In the genomic region with DNA sequence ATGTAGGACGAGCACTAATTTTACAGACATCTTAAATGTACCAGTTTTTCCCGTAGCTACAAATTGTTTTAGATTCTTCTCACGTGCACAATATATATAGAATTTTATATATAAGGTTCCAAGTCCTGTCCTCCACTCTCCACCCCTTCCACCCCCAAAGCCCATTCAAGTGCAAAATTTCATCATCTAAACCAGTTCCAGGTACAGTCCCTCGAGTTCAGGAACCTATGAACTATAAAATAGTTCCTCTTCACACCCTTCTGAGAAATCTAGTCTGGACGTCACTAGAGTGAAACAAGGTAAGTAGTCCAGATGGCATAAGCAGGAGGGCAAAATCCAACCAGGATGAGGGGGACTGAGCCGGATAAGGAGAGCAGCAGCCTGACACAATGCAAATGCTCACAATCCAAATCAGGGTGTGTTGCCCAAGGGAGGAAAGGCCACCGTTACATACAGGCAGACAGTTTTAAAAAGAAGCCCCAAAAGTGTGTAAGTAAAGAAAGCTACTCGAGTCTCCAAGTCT, we compare ENCODE assay signal across 27 mouse cellular contexts.
"Had no signal": no experiment of that assay in that cellular context is flagged by ENCODE, and none has a peak within 500 bp of the region (broad histone marks: within the 10 kb centered on the region; RNA-seq: fewer than 3 reads in every experiment).

No protein-coding gene starts in this region.

- H3K4me1 ChIP-seq: intestine, embryonic 15.5 days had no signal

- H3K4me3 ChIP-seq: gastrocnemius, adult 2 months; heart, adult 2 months; heart, embryonic 13.5 days; heart, embryonic 15.5 days; hindbrain, embryonic 10.5 days; hindbrain, embryonic 12.5 days; intestine, embryonic 15.5 days; layer of hippocampus, adult 2 months; left cerebral cortex, adult 2 months; limb, embryonic 10.5 days; limb, embryonic 12.5 days had no signal

- H3K9me3 ChIP-seq: heart, embryonic 13.5 days; heart, embryonic 15.5 days; hindbrain, embryonic 10.5 days; hindbrain, embryonic 12.5 days; intestine, embryonic 15.5 days; limb, embryonic 10.5 days; limb, embryonic 12.5 days had no signal

- H3K36me3 ChIP-seq: heart, embryonic 13.5 days; heart, embryonic 15.5 days; hindbrain, embryonic 10.5 days; hindbrain, embryonic 12.5 days; intestine, embryonic 15.5 days; limb, embryonic 10.5 days; limb, embryonic 12.5 days had no signal

- H3K9ac ChIP-seq: heart, embryonic 13.5 days; heart, embryonic 15.5 days; hindbrain, embryonic 12.5 days; hindbrain, embryonic 14.5 days; intestine, embryonic 15.5 days; limb, embryonic 12.5 days had no signal

- H3K27me3 ChIP-seq: heart, embryonic 13.5 days; heart, embryonic 15.5 days; hindbrain, embryonic 12.5 days; intestine, embryonic 15.5 days; limb, embryonic 12.5 days had no signal

- H3K27ac ChIP-seq: gastrocnemius, adult 2 months; heart, adult 2 months; heart, embryonic 13.5 days; heart, embryonic 15.5 days; hindbrain, embryonic 10.5 days; hindbrain, embryonic 12.5 days; hindbrain, embryonic 14.5 days; intestine, embryonic 15.5 days; layer of hippocampus, adult 2 months; left cerebral cortex, adult 2 months; limb, embryonic 10.5 days; limb, embryonic 12.5 days had no signal

- ATAC-seq: hindbrain, embryonic 16.5 days; inflammation-experienced regulatory T-cells, adult 6 months; intestine, embryonic 15.5 days; intestine, postnatal 0 days had no signal

- DNase-seq: gastrocnemius, adult 2 months; gastrocnemius, postnatal 10 days; gastrocnemius, postnatal 25 days; heart, adult 2 months; heart, postnatal 14 days; heart, postnatal 4 days; kidney, adult 18-20 months; kidney, adult 8-10 months; kidney, postnatal 10 days; kidney, postnatal 25 days; kidney, postnatal 4 days; liver had no signal

- H3K4me2 ChIP-seq: heart, embryonic 11.5 days; heart, embryonic 13.5 days; heart, embryonic 15.5 days; hindbrain, embryonic 12.5 days; hindbrain, embryonic 14.5 days; intestine, embryonic 15.5 days; limb, embryonic 12.5 days; liver, embryonic 11.5 days had no signal
